Mouse (Mus musculus) heart, postnatal 0 days (tissue): ENCODE measurements around the gene Mettl3.
"Not testable (repeated sequence)": the region's sequence is repeated elsewhere in the genome, so short reads cannot be mapped to it uniquely, and the experiment has no call there.

Source experiments
- CTCF ChIP-seq: IDR thresholded peaks from 2 replicates; pipeline ENCODE4 v1.5.1; 2016; ENCODE audit warnings: antibody characterized with exemption, control low read depth, low read depth
- EP300 ChIP-seq: IDR thresholded peaks from 2 replicates; pipeline ENCODE4 v1.6.1; 2016; ENCODE audit warnings: antibody characterized with exemption, low read depth

GRCm38 (mm10) chr14:52310343-52310742 is 5.4 kb upstream of the Mettl3 start:
- TF ChIP-seq CTCF, EP300: not testable (repeated sequence)
